Mouse (Mus musculus): ENCODE measurements around the gene Cadm2. TPM values are rescaled to one million over a fixed set of nuclear protein-coding genes. Genes with fewer than 3 reads are reported as not detected.

Gene Cadm2
- polyA plus RNA-seq (2017; shearing (Covaris generic)) = under 1 TPM in 1 of 2 experiments, not detected in 1; 0.13 TPM

GRCm38 (mm10) chr16:67620826-67621505, at the start of gene Cadm2:
TSS of gene Cadm2 (minus strand) at chr16:67620908.
- ATAC-seq = peak; percentile 85

GRCm38 (mm10) chr16:67646930-67647329, 26.2 kb upstream of the Cadm2 start:
- ATAC-seq = no peak

GRCm38 (mm10) chr16:67643651-67644050, 22.9 kb upstream of the Cadm2 start:
- ATAC-seq = no peak

GRCm38 (mm10) chr16:67619906-67620781, 564 bp downstream of the Cadm2 start:
- no peak for ATAC-seq

- no peak for ATAC-seq
These were observed 1.3 kb downstream of the Cadm2 start for GRCm38 (mm10) chr16:67619416-67619815.

- no peak for ATAC-seq
These were observed 1.9 kb downstream of the Cadm2 start for GRCm38 (mm10) chr16:67618817-67619216.

- no peak for ATAC-seq
These were observed 2.9 kb downstream of the Cadm2 start for GRCm38 (mm10) chr16:67617811-67618210.

- ATAC-seq = no peak
These were observed 3.5 kb downstream of the Cadm2 start for GRCm38 (mm10) chr16:67617256-67617655.

- no peak for ATAC-seq
These were observed 6.8 kb downstream of the Cadm2 start for GRCm38 (mm10) chr16:67613876-67614275.

- no peak for ATAC-seq
These were observed 9.6 kb downstream of the Cadm2 start for GRCm38 (mm10) chr16:67610904-67611681.

GRCm38 (mm10) chr16:67609116-67609515, 11.6 kb downstream of the Cadm2 start:
- no peak for ATAC-seq

- no peak for ATAC-seq
These were observed 12.2 kb downstream of the Cadm2 start for GRCm38 (mm10) chr16:67608499-67608898.

GRCm38 (mm10) chr16:67605661-67606060, 15.0 kb downstream of the Cadm2 start:
- ATAC-seq = no peak

- ATAC-seq = no peak
These were observed 20.7 kb downstream of the Cadm2 start for GRCm38 (mm10) chr16:67599981-67600380.

- ATAC-seq = no peak
These were observed 21.9 kb downstream of the Cadm2 start for GRCm38 (mm10) chr16:67598841-67599240.

- no peak for ATAC-seq
These were observed 29.7 kb downstream of the Cadm2 start for GRCm38 (mm10) chr16:67591015-67591414.

GRCm38 (mm10) chr16:67578842-67579517, 41.7 kb downstream of the Cadm2 start:
- ATAC-seq = no peak

- ATAC-seq = no peak
These were observed 45.2 kb downstream of the Cadm2 start for GRCm38 (mm10) chr16:67575557-67575956.

- ATAC-seq = no peak
These were observed 93.7 kb downstream of the Cadm2 start for GRCm38 (mm10) chr16:67526992-67527391.

GRCm38 (mm10) chr16:67524878-67525277, 95.8 kb downstream of the Cadm2 start:
- no peak for ATAC-seq

GRCm38 (mm10) chr16:67518311-67518710, 102.4 kb downstream of the Cadm2 start:
- no peak for ATAC-seq

GRCm38 (mm10) chr16:67515549-67515948, 105.2 kb downstream of the Cadm2 start:
- no peak for ATAC-seq
